Mouse (Mus musculus) stomach, embryonic 14.5 days (tissue): ENCODE results near the gene Btf3l4. TPM values are rescaled to one million over a fixed set of nuclear protein-coding genes. Genes with fewer than 3 reads are reported as not detected.

Experiments
- ATAC-seq: fragments of 200-750 bp; cut with Nextera tagmentation; 2 replicates; pipeline ENCODE4 v1.8.0; 2017; ENCODE audit warnings: low read depth, moderate TSS enrichment; ENCODE audit not compliant: insufficient number of reproducible peaks, insufficient read depth, low FRiP score
- H3K27ac ChIP-seq: fragments of 300-500 bp; sonication (generic); 2 replicates; pipeline ENCODE4 v1.5.1; 2014; ENCODE audit warnings: mild to moderate bottlenecking, low read length, moderate library complexity, mixed read lengths
- H3K27me3 ChIP-seq: fragments of 300-500 bp; sonication (generic); 2 replicates; pipeline ENCODE4 v1.6.1; 2014; ENCODE audit warnings: low read length, control low read depth, mixed read lengths; ENCODE audit not compliant: control insufficient read depth, insufficient read depth
- H3K36me3 ChIP-seq: fragments of 300-500 bp; sonication (generic); 2 replicates; pipeline ENCODE4 v1.6.1; 2014; ENCODE audit warnings: mild to moderate bottlenecking, control low read depth, low read length, moderate library complexity, mixed read lengths; ENCODE audit not compliant: control insufficient read depth, insufficient read depth
- H3K4me1 ChIP-seq: fragments of 300-500 bp; sonication (generic); 2 replicates; pipeline ENCODE4 v1.6.1; 2014; ENCODE audit warnings: low read length, control low read depth, mixed read lengths; ENCODE audit not compliant: control insufficient read depth, insufficient read depth
- H3K4me2 ChIP-seq: fragments of 300-500 bp; sonication (generic); replicated peaks from 2 replicates; pipeline ENCODE4 v1.6.1; 2014; ENCODE audit warnings: low read depth, low read length, control low read depth
- H3K4me3 ChIP-seq: fragments of 300-500 bp; sonication (generic); 2 replicates; pipeline ENCODE4 v1.5.1; 2014; ENCODE audit warnings: low read depth, low read length, control low read depth
- H3K9ac ChIP-seq: fragments of 300-500 bp; sonication (generic); replicated peaks from 2 replicates; pipeline ENCODE4 v1.6.1; 2014; ENCODE audit warnings: low read depth, mild to moderate bottlenecking, control low read depth, low read length, moderate library complexity, mixed read lengths
- H3K9me3 ChIP-seq: fragments of 300-500 bp; sonication (generic); 2 replicates; pipeline ENCODE4 v1.6.1; 2016; ENCODE audit warnings: low read depth, low read length, control low read depth; ENCODE audit not compliant: control insufficient read depth
- WGBS: fragments of 180-500 bp; shearing (Covaris S2); extraction: QIAGEN DNeasy Blood & Tissue Kit; methylation state at CpG from one replicate; pipeline ENCODE4 v1.1.7; 2014; 5-methylcytosine and 5-hydroxymethylcytosine counted together
- polyA plus RNA-seq: library from polyadenylated mRNA; unstranded; fragments of >200 nt; fragmentation: Nextera tagmentation; extraction: Ambion mirVana; gene quantifications from 2 replicates; pipeline ENCODE4 v1.2.1, GENCODE M21; 2014

Gene Btf3l4
- polyA plus RNA-seq, 1 experiment from 2014 or later = 171 TPM

GRCm38 (mm10) chr4:108847715-108848504 is 14.5 kb upstream of the Btf3l4 start, which contains the start of gene Kti12:
TSS of gene Kti12 (plus strand) at chr4:108847785.
- H3K4me3 ChIP-seq = peak within 1 kb of the TSS; percentile 90
- peak within 1 kb of the TSS; percentile 73 for H3K9ac ChIP-seq
- ATAC-seq = peak; percentile 82
- H3K27me3 ChIP-seq = no peaks in the 10 kb centered on the region
- H3K4me2 ChIP-seq = peak within 1 kb of the TSS; percentile 95
- no peaks in the 10 kb centered on the region for H3K9me3 ChIP-seq
- H3K4me1 ChIP-seq = peaks cover 15% of the 10 kb centered on the region
- H3K27ac ChIP-seq = peak within 1 kb of the TSS; percentile 90
- peaks cover 6% of the 10 kb centered on the region; the same call in 1 of the 2 replicates for H3K36me3 ChIP-seq
- WGBS = under 1% methylated on average over 77 of the region's 77 CpGs

GRCm38 (mm10) chr4:108845824-108846569 is 12.6 kb upstream of the Btf3l4 start:
- ATAC-seq = no peak
- peak overlapping the region; percentile 45; the same call in 1 of the 2 replicates for H3K27ac ChIP-seq
- no peaks in the 10 kb centered on the region for H3K27me3 ChIP-seq
- 43% methylated on average over 5 of the region's 5 CpGs for WGBS
- 0 out of 2 replicates have a peak, but pooled peaks cover 3% of the 10 kb centered on the region for H3K36me3 ChIP-seq
- H3K4me2 ChIP-seq = no peak overlapping the region
- H3K4me3 ChIP-seq = no peak overlapping the region
- no peaks in the 10 kb centered on the region for H3K9me3 ChIP-seq
- H3K4me1 ChIP-seq = peaks cover 15% of the 10 kb centered on the region
- no peak overlapping the region for H3K9ac ChIP-seq

- ATAC-seq = no peak
- no peak overlapping the region for H3K4me2 ChIP-seq
Measured at GRCm38 (mm10) chr4:108843336-108843735, 9.9 kb upstream of the Btf3l4 start.

GRCm38 (mm10) chr4:108841920-108842578 is 8.6 kb upstream of the Btf3l4 start:
- Histone ChIP-seq H3K27ac (peak overlapping the region; percentile 28; the same call in 1 of the 2 replicates), H3K4me2 (no peak overlapping the region), H3K4me3 (no peak overlapping the region), H3K9me3 (no peaks in the 10 kb centered on the region), H3K4me1 (0 out of 2 replicates have a peak, but pooled peaks cover 6% of the 10 kb centered on the region), H3K36me3 (no peaks in the 10 kb centered on the region), H3K9ac (no peak overlapping the region), H3K27me3 (no peaks in the 10 kb centered on the region)
- 65% methylated on average over 7 of the region's 7 CpGs for WGBS
- 0 out of 2 replicates have a peak, but pooled peaks have one; percentile 54 for ATAC-seq

More at GRCm38 (mm10) chr4:108843336-108843735, 9.9 kb upstream of the Btf3l4 start:
- no peak overlapping the region for H3K9ac ChIP-seq
- no peaks in the 10 kb centered on the region for H3K36me3 ChIP-seq
- no peak overlapping the region for H3K27ac ChIP-seq
- no peaks in the 10 kb centered on the region for H3K27me3 ChIP-seq
- no peaks in the 10 kb centered on the region for H3K9me3 ChIP-seq
- peaks cover 4% of the 10 kb centered on the region; the same call in 1 of the 2 replicates for H3K4me1 ChIP-seq
- no peak overlapping the region for H3K4me3 ChIP-seq

GRCm38 (mm10) chr4:108838031-108838430 is 4.6 kb upstream of the Btf3l4 start:
- Histone ChIP-seq H3K9ac (no peak overlapping the region), H3K4me3 (no peak overlapping the region), H3K9me3 (no peaks in the 10 kb centered on the region), H3K27ac (no peak overlapping the region; the same call in 1 of the 2 replicates), H3K4me1 (0 out of 2 replicates have a peak, but pooled peaks cover 5% of the 10 kb centered on the region), H3K4me2 (no peak overlapping the region), H3K27me3 (no peaks in the 10 kb centered on the region), H3K36me3 (no peaks in the 10 kb centered on the region)
- ATAC-seq = no peak
- WGBS = 84% methylated on average over 4 of the region's 4 CpGs

- Histone ChIP-seq H3K4me3 (peak overlapping the region; percentile 97), H3K4me2 (peak overlapping the region; percentile 60), H3K9me3 (no peaks in the 10 kb centered on the region), H3K27me3 (no peaks in the 10 kb centered on the region), H3K36me3 (no peaks in the 10 kb centered on the region), H3K9ac (peak overlapping the region; percentile 44; the same call in 1 of the 2 replicates), H3K27ac (no peak overlapping the region), H3K4me1 (peaks cover 13% of the 10 kb centered on the region; the same call in 1 of the 2 replicates)
- WGBS = 42% methylated on average over 3 of the region's 3 CpGs
- ATAC-seq = no peak
Measured at GRCm38 (mm10) chr4:108835496-108835895, 2.1 kb upstream of the Btf3l4 start.

- H3K9ac ChIP-seq = peak overlapping the region; percentile 44
- no peak for ATAC-seq
- H3K27me3 ChIP-seq = no peaks in the 10 kb centered on the region
- peaks cover 2% of the 10 kb centered on the region; the same call in 1 of the 2 replicates for H3K36me3 ChIP-seq
- H3K4me1 ChIP-seq = peaks cover 13% of the 10 kb centered on the region; the same call in 1 of the 2 replicates
- H3K4me2 ChIP-seq = peak overlapping the region; percentile 60
- peak overlapping the region; percentile 91 for H3K27ac ChIP-seq
- H3K4me3 ChIP-seq = peak overlapping the region; percentile 97
- no peaks in the 10 kb centered on the region for H3K9me3 ChIP-seq
- WGBS = 1% methylated on average over 15 of the region's 15 CpGs
Measured at GRCm38 (mm10) chr4:108834971-108835311, 1.5 kb upstream of the Btf3l4 start.
